Mouse (Mus musculus) megakaryocyte progenitor cell, adult 5-6 weeks (primary cell): ENCODE results near the gene Tub. TPM values are rescaled to one million over a fixed set of nuclear protein-coding genes. Genes with fewer than 3 reads are reported as not detected.

Experiments used
- ATAC-seq: replicated peaks from 2 replicates; pipeline ENCODE4 v1.8.0; 2016; ENCODE audit warnings: mild to moderate bottlenecking, moderate TSS enrichment, inconsistent platforms; ENCODE audit not compliant: poor library complexity
- total RNA-seq, 2 experiments: library from RNA; stranded (forward) in 1 of 2; stranded (reverse) in 1 of 2; fragments of 157-497, 149-512 nt in 1 of 2; fragments of 200-1000 nt in 1 of 2; gene quantifications; 2 replicates each; pipeline versions ENCODE4 v1.2.3 to v1.2.4; 2015 to 2017

The Tub gene
- not detected in 2 replicates for total RNA-seq (2015)
- not detected in 2 replicates for total RNA-seq (2017)

- ATAC-seq = 0 out of 2 replicates have a peak, but pooled peaks have one; percentile 12
Observed at GRCm38 (mm10) chr7:108950312-108950761, at the start of gene Tub. Tub (plus strand) TSS chr7:108950338.

- no peak for ATAC-seq
Observed at GRCm38 (mm10) chr7:108903969-108904368, 46.2 kb upstream of the Tub start.

- peak; percentile 74 for ATAC-seq
Observed at GRCm38 (mm10) chr7:108927043-108927442, 23.1 kb upstream of the Tub start.

GRCm38 (mm10) chr7:108928280-108929188, 21.6 kb upstream of the Tub start:
- ATAC-seq = no peak

GRCm38 (mm10) chr7:108929726-108930393, 20.3 kb upstream of the Tub start, which contains the start of gene Nlrp10:
Nlrp10 (minus strand) TSS chr7:108930178.
- peak; percentile 48 for ATAC-seq

- peak; percentile 92 for ATAC-seq
Observed at GRCm38 (mm10) chr7:108933794-108934731, 16.1 kb upstream of the Tub start, which contains the start of gene Eif3f. Eif3f (plus strand) TSS chr7:108934417.

- ATAC-seq = no peak
Observed at GRCm38 (mm10) chr7:108934836-108935235, 15.3 kb upstream of the Tub start.

- ATAC-seq = no peak
Observed at GRCm38 (mm10) chr7:108935411-108935810, 14.7 kb upstream of the Tub start.

- ATAC-seq = no peak
Observed at GRCm38 (mm10) chr7:108936591-108936990, 13.5 kb upstream of the Tub start.

- no peak for ATAC-seq
Observed at GRCm38 (mm10) chr7:108941466-108941865, 8.7 kb upstream of the Tub start.

GRCm38 (mm10) chr7:108944002-108944401, 6.1 kb upstream of the Tub start:
- peak; percentile 87 for ATAC-seq

- ATAC-seq = no peak
Observed at GRCm38 (mm10) chr7:108948611-108949010, 1.5 kb upstream of the Tub start.

- no peak for ATAC-seq
Observed at GRCm38 (mm10) chr7:108949301-108949700, 837 bp upstream of the Tub start.

- no peak for ATAC-seq
Observed at GRCm38 (mm10) chr7:108950762-108951331, 709 bp downstream of the Tub start.

GRCm38 (mm10) chr7:108952801-108953200, 2.7 kb downstream of the Tub start:
- 0 out of 2 replicates have a peak, but pooled peaks have one; percentile 32 for ATAC-seq

- ATAC-seq = peak; percentile 66
Observed at GRCm38 (mm10) chr7:108954185-108954584, 4.0 kb downstream of the Tub start.

- ATAC-seq = peak; percentile 70
Observed at GRCm38 (mm10) chr7:108957734-108958133, 7.6 kb downstream of the Tub start.

- ATAC-seq = peak; percentile 53
Observed at GRCm38 (mm10) chr7:108965968-108966367, 15.8 kb downstream of the Tub start.

GRCm38 (mm10) chr7:108966742-108967362, 16.7 kb downstream of the Tub start:
- ATAC-seq = peak; percentile 95

- no peak for ATAC-seq
Observed at GRCm38 (mm10) chr7:108968201-108968600, 18.1 kb downstream of the Tub start.
